Mouse (Mus musculus): ENCODE measurements around the gene Sdk2. TPM values are rescaled to one million over a fixed set of nuclear protein-coding genes. Genes with fewer than 3 reads are reported as not detected.
A peak's percentile ranks its signal among the peaks of the same experiment; 100 is the strongest.

The Sdk2 gene
- total RNA-seq, 4 experiments from 2014 or later = 0.19 to 0.58 (median 0.48) TPM

DNA sequence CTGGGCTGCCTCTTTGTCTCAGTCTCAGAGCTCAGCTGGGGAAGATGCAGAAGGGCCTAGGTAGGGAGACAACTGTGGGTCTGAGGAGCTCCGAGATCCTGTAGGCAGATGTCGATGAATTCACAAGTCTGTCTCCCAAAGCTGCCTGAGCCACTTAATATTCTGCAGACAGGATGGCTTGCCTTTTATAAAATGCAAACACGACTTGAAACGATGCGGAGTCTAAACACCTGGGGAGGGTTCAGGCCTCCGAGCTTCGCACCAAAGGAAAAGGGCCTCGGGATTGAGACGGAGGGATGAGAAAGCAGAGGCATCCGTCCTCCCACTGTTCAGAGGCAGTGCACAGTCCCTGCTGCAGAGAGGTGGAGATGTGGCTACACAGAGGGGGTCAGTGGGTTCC lies 74.0 kb downstream of the Sdk2 start:
- no peak for DNase-seq (ENCODE audit: low spot score in 2 of 2)

DNA sequence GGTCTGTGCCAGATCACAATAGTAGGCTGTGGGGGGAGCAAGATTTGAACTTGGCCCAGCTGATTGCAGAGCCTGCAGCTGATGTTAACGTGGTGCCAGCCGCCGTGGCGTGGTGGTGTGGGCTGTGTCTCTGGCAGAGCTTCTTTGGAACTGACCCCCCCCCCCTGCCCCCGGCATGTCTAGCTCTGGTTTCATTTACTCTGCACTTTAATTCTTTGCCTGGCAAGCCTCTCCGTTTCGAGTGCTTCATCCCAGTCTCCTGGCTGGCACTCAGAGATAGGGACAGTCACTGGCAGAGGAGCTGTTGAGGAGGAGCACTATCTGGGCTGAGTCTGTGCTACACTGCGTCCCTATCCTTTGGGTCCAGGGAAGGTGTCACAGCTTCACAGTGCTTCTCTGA lies 75.0 kb downstream of the Sdk2 start:
- DNase-seq (ENCODE audit: low spot score in 2 of 2) = peak in 1 of 2 experiments; percentile 10

- DNase-seq (ENCODE audit: low spot score in 2 of 2) = peak in 1 of 2 experiments; percentile 18
These were observed 76.4 kb downstream of the Sdk2 start for GRCm38 (mm10) chr11:113990466-113990865.

DNA sequence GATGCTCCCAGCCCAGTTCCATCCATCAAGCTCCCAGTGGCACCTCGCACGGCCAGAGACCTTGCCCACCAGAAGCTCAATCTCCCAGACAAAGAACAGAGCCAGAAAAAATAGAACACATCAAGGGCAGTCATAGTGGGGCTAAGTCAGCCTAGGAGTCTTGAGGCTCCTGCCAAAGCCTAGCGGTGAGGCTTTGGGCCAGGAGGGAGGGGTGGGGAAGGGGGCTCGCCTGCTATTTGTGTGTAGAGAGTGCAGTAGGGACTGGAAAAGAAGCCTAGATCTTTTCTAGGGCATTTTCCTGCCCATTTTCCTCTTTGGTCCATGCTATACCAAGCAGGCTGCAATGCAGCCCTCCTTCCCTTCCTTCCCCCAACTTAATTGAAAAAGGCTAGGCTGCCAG lies 76.8 kb downstream of the Sdk2 start:
- no peak for DNase-seq (ENCODE audit: low spot score in 2 of 2)

GRCm38 (mm10) chr11:113985826-113986416 lies 80.9 kb downstream of the Sdk2 start:
- no peak for DNase-seq (ENCODE audit: low spot score in 2 of 2)

DNA sequence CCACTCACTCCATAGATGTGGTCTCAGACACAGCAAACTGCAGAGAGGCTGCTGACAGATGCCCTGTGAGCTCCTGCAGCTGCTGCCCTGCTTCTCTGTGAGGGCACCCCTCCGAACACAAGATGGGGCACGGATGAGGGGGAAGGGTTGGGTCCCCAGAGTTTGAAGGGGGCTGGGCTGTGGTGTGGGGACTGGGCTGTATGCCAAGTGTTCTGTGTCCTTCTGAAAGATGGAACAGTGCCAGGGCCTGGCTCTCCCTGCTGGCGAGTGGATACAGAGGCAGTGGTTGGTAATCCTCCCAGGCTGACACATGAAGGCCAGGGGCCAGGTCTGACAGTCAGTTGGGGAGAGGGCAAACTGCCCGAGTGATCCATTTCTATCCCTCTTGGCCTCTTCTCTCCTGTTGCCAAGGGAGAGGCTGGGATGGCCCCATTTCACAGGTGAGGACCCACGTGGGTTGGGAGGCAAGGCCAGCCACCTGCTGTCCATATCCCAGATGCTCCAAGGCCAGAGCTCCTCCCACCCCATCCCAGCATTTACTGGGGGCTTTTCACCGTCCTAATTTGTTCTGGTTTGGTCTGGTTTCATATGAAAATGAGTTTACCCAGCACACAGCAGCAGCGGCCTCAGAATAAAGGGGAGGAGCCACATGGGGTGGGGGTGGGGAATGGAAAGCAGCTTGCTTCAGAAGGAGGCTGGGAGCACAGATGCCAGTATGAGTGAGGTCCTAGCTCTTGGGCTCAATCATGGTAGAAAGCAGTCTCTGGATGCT lies 84.9 kb downstream of the Sdk2 start:
- DNase-seq (ENCODE audit: low spot score in 2 of 2) = no peak

DNA sequence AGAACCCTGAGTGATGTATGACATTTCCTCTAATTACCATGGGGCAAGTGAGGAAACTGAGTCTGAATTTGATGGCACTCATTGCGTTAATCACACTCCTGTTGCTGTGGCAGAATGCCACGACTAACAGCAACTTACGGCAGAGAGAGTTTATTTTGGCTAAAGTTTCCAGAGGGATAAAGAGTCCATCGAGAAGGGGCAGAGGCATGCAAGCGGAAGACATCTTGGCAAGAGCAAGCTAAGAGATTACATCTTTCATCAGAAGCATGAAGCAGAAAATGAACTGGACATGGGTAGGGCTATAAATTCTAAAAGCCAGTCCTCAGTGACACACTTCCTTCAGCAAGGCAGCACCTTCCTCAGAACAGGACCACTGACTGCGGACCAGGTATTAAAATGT lies 85.8 kb downstream of the Sdk2 start:
- DNase-seq (ENCODE audit: low spot score in 2 of 2) = no peak

DNA sequence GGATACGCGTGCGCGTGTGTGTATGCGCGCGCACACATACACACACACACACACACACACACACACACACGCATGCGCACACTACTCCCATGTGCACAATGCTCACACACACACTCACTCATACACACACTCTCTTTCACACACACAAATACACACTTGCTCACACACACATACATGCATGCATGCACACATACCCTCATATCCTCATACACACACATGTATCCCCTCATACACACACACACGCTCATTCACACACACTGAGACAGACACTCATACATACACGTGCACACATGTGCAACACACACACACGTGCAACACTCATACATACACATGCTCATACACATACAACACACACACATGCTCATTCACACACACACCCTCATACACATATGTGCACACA lies 88.5 kb downstream of the Sdk2 start:
- DNase-seq (ENCODE audit: low spot score in 2 of 2) = no peak

GRCm38 (mm10) chr11:113975667-113975970 lies 91.2 kb downstream of the Sdk2 start:
- no peak for DNase-seq (ENCODE audit: low spot score in 2 of 2)

GRCm38 (mm10) chr11:113974876-113975666 lies 91.8 kb downstream of the Sdk2 start:
- no peak for DNase-seq (ENCODE audit: low spot score in 2 of 2)

- DNase-seq (ENCODE audit: low spot score in 2 of 2) = no peak
These were observed 94.4 kb downstream of the Sdk2 start for GRCm38 (mm10) chr11:113972517-113972872.

- DNase-seq (ENCODE audit: low spot score in 2 of 2) = no peak
These were observed 95.0 kb downstream of the Sdk2 start for GRCm38 (mm10) chr11:113971609-113972516.

GRCm38 (mm10) chr11:113970026-113970425 lies 96.8 kb downstream of the Sdk2 start:
- DNase-seq (ENCODE audit: low spot score in 2 of 2) = no peak

- DNase-seq (ENCODE audit: low spot score in 2 of 2) = no peak
These were observed 101.6 kb downstream of the Sdk2 start for GRCm38 (mm10) chr11:113965214-113965613.

DNA sequence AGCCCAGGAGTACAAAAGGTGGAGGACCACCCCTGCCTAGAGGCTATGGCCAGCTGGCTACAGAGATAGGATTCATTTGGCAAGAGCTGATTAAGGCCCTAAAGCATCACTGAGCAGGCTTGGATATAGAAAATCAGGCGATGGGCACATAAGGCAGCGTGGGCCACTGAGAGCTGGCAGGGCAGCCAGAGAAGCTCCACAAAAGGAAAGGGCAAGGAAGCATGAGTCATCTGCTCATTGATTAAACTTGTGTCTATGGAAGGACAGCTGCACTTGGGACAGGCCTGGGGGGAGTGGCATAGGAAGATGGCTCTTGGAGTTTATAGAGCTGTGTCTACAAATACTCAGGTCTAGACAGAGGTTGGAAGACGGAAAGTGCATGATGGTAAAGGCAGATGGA lies 104.1 kb downstream of the Sdk2 start:
- DNase-seq (ENCODE audit: low spot score in 2 of 2) = no peak

GRCm38 (mm10) chr11:113951616-113951988 lies 115.2 kb downstream of the Sdk2 start:
- DNase-seq (ENCODE audit: low spot score in 2 of 2) = no peak

DNA sequence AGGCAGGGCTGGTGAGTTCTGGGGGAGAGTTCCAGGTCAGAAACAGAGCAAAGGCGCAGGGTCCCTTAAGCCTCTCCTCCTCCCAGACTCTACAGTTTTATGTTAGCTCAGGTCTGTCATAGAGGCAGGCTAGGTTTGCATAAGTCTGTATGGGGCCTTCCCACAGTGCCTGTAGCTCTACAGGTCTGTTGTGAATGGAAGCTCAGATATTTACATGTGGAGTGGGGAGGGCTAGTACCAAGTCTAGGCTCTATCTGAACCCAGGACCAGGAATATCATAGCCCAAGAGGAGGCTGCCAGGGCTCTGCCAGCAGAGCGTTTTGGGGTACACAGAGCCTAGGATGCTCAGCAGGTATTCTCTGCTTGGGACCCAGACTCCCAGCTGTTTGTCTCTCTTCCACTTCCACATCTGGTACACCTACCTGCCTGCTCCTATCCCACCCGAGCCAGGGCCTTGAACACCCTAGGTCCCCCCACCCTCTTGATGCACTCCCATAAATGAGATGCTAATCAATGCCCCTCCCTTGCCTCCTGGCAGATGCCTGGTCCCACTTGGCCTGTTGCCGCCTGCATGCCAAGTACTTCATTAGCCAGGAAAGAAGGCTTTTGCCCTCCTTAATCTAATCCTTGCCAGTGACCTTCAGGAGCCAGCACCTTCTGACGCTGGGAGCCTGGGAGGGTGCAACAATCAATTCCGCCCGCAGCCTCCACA lies 115.8 kb downstream of the Sdk2 start:
- no peak for DNase-seq (ENCODE audit: low spot score in 2 of 2)

- no peak for DNase-seq (ENCODE audit: low spot score in 2 of 2)
These were observed 118.2 kb downstream of the Sdk2 start for GRCm38 (mm10) chr11:113948676-113949075.

DNA sequence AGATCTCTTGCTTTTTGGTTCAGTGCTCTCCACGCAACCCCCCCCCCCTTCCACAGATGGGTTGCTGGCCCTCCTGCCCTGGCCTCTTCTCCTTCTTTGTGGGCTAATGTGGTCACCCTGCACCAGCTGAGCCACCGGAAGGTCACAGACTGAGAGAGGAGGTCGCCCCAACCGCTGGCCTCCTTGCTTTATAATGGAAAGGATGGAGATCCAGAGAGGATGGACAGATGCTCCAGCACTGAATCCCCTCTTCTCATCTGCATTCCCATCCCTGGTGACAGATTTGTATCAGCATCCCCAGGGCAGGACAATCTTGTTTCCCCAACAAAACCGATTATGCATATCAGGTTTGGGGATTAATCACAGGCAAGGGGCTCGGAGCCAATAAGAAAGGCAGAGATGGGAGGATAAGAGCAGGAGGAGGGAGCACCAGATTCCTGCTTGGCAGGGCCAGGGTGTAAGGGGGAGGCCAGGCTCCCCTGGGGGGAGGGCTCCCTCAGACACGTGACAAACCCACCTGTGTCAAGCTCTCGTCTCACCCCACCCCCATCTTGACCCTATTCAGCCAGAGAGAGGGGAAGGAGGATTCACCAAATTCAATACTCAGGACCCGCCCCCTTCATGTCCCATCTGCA lies 124.6 kb downstream of the Sdk2 start:
- no peak for DNase-seq (ENCODE audit: low spot score in 2 of 2)

- DNase-seq (ENCODE audit: low spot score in 2 of 2) = no peak
These were observed 133.2 kb downstream of the Sdk2 start for GRCm38 (mm10) chr11:113933678-113934077.
